Mouse (Mus musculus) neural tube, embryonic 13.5 days (tissue): ENCODE measurements at regions not wholly inside any gene's neighbourhood (a gene's known extent, or its start where the extent isn't known, plus 50 kb on each side); places are given as distances from the start of the nearest gene placed in this dataset. TPM values are rescaled to one million over a fixed set of nuclear protein-coding genes. Genes with fewer than 3 reads are reported as not detected.
A peak's percentile ranks its signal among the peaks of the same experiment; 100 is the strongest.

ENCODE experiments used
- ATAC-seq: fragments of 200-750 bp; cut with Nextera tagmentation; 2 replicates; pipeline ENCODE4 v1.8.0; 2017; ENCODE audit warnings: low read depth, mild to moderate bottlenecking, moderate TSS enrichment, moderate library complexity
- H3K27ac ChIP-seq: fragments of 300-500 bp; sonication (generic); replicated peaks from 2 replicates; pipeline ENCODE4 v1.5.1; 2015; ENCODE audit warnings: moderate library complexity, mild to moderate bottlenecking, inconsistent platforms
- H3K27me3 ChIP-seq: fragments of 300-500 bp; sonication (generic); 2 replicates; pipeline ENCODE4 v1.6.1; 2015; ENCODE audit warnings: mild to moderate bottlenecking, inconsistent platforms
- H3K36me3 ChIP-seq: fragments of 300-500 bp; sonication (generic); 2 replicates; pipeline ENCODE4 v1.6.1; 2015; ENCODE audit warnings: mild to moderate bottlenecking, inconsistent platforms
- H3K4me1 ChIP-seq: fragments of 300-500 bp; sonication (generic); replicated peaks from 2 replicates; pipeline ENCODE4 v1.6.1; 2015; ENCODE audit warnings: inconsistent platforms
- H3K4me2 ChIP-seq: fragments of 300-500 bp; sonication (generic); 2 replicates; pipeline ENCODE4 v1.6.1; 2015; ENCODE audit warnings: inconsistent platforms, mild to moderate bottlenecking, moderate library complexity
- H3K4me3 ChIP-seq: fragments of 300-500 bp; sonication (generic); 2 replicates; pipeline ENCODE4 v1.5.1; 2015; ENCODE audit warnings: mild to moderate bottlenecking, inconsistent platforms
- H3K9ac ChIP-seq: fragments of 300-500 bp; sonication (generic); 2 replicates; pipeline ENCODE4 v1.6.1; 2015; ENCODE audit warnings: moderate library complexity, mild to moderate bottlenecking, inconsistent platforms
- H3K9me3 ChIP-seq: fragments of 300-500 bp; sonication (generic); 2 replicates; pipeline ENCODE4 v1.6.1; 2016; ENCODE audit warnings: inconsistent platforms
- WGBS: fragments of 180-500 bp; shearing (Covaris S2); methylation state at CpG from one replicate; pipeline ENCODE4 v1.1.7; 2015; 5-methylcytosine and 5-hydroxymethylcytosine counted together
- microRNA-seq: library from miRNA; unstranded; fragments of <30 nt; microRNA quantifications from one replicate; pipeline ENCODE4, GENCODE M21; 2016

- Histone ChIP-seq H3K4me1 (0 out of 2 replicates have a peak, but pooled peaks cover 5% of the 10 kb centered on the region), H3K36me3 (no peaks in the 10 kb centered on the region), H3K9ac (no peak overlapping the region), H3K4me3 (no peak overlapping the region), H3K27me3 (no peaks in the 10 kb centered on the region), H3K4me2 (no peak overlapping the region), H3K9me3 (no peaks in the 10 kb centered on the region), H3K27ac (no peak overlapping the region)
- no peak for ATAC-seq
- 56% methylated on average over 4 of the region's 4 CpGs for WGBS
These were observed 92.7 kb upstream of the Meox2 start for GRCm38 (mm10) chr12:37015474-37016248.

- WGBS: 78% methylated on average over 3 of the region's 3 CpGs
- no peak overlapping the region for H3K9ac ChIP-seq
These were observed 61.1 kb upstream of the Meox2 start for GRCm38 (mm10) chr12:37047191-37047590.

GRCm38 (mm10) chr12:37050596-37050995 is 57.7 kb upstream of the Meox2 start:
- H3K4me1 ChIP-seq: no peaks in the 10 kb centered on the region
- 50% methylated on average over 1 of the region's 1 CpGs for WGBS
- no peak overlapping the region for H3K4me3 ChIP-seq
- no peak for ATAC-seq
- H3K9me3 ChIP-seq: no peaks in the 10 kb centered on the region
- H3K27me3 ChIP-seq: no peaks in the 10 kb centered on the region
- H3K9ac ChIP-seq: no peak overlapping the region
- no peak overlapping the region for H3K4me2 ChIP-seq
- no peak overlapping the region for H3K27ac ChIP-seq
- H3K36me3 ChIP-seq: no peaks in the 10 kb centered on the region

More at GRCm38 (mm10) chr12:37047191-37047590, 61.1 kb upstream of the Meox2 start:
- Histone ChIP-seq H3K27me3 (no peaks in the 10 kb centered on the region), H3K36me3 (no peaks in the 10 kb centered on the region), H3K4me1 (no peaks in the 10 kb centered on the region), H3K4me3 (no peak overlapping the region), H3K9me3 (no peaks in the 10 kb centered on the region), H3K4me2 (no peak overlapping the region), H3K27ac (no peak overlapping the region)
- no peak for ATAC-seq

GRCm38 (mm10) chr12:37057411-37057810 is 50.9 kb upstream of the Meox2 start:
- H3K4me2 ChIP-seq: no peak overlapping the region
- no peak overlapping the region for H3K9ac ChIP-seq
- 79% methylated on average over 3 of the region's 3 CpGs for WGBS
- H3K36me3 ChIP-seq: no peaks in the 10 kb centered on the region
- H3K27ac ChIP-seq: no peak overlapping the region
- H3K9me3 ChIP-seq: no peaks in the 10 kb centered on the region
- no peak for ATAC-seq
- H3K27me3 ChIP-seq: no peaks in the 10 kb centered on the region
- H3K4me3 ChIP-seq: no peak overlapping the region
- H3K4me1 ChIP-seq: no peaks in the 10 kb centered on the region

Small RNA genes lying in the stretch of these regions (microRNA-seq; reads per million reads assigned to microRNA genes)
- gene Gm44326: not detected
- 39.0 reads per million, percentile 43 among the genes with 10 or more reads in this experiment for gene Mir5099
